Mouse (Mus musculus) myocyte (in vitro differentiated cells): ENCODE data around the gene Fer1l4.

Source experiments
- POLR2A ChIP-seq: IDR thresholded peaks from one replicate; pipeline ENCODE4 v1.6.1; 2011; ENCODE audit warnings: low read depth, mild to moderate bottlenecking, control low read depth, moderate library complexity; ENCODE audit not compliant: insufficient read length
- POLR2AphosphoS2 ChIP-seq: IDR thresholded peaks from one replicate; pipeline ENCODE4 v1.6.1; 2011; ENCODE audit warnings: low read depth, control low read depth; ENCODE audit not compliant: insufficient read length

- TF ChIP-seq POLR2A, result no peak
- TF ChIP-seq POLR2AphosphoS2, result no peak
Observed at GRCm38 (mm10) chr2:156025482-156025881, 27.3 kb downstream of the Fer1l4 start.
